Mouse (Mus musculus) hindbrain, embryonic 12.5 days (tissue): ENCODE results near the gene Klhdc4. TPM values are rescaled to one million over a fixed set of nuclear protein-coding genes. Genes with fewer than 3 reads are reported as not detected.

Experiments used
- ATAC-seq: fragments of 200-750 bp; cut with Nextera tagmentation; 2 replicates; pipeline ENCODE4 v1.8.0; 2017; ENCODE audit warnings: moderate TSS enrichment; ENCODE audit not compliant: low FRiP score
- H3K27ac ChIP-seq: fragments of 300-500 bp; sonication (generic); 2 replicates; pipeline ENCODE4 v1.5.1; 2016; ENCODE audit warnings: mild to moderate bottlenecking
- H3K27me3 ChIP-seq: fragments of 300-500 bp; sonication (generic); 2 replicates; pipeline ENCODE4 v1.6.1; 2016; ENCODE audit warnings: mild to moderate bottlenecking
- H3K36me3 ChIP-seq: fragments of 300-500 bp; sonication (generic); 2 replicates; pipeline ENCODE4 v1.6.1; 2016; ENCODE audit warnings: mild to moderate bottlenecking
- H3K4me1 ChIP-seq: fragments of 300-500 bp; sonication (generic); 2 replicates; pipeline ENCODE4 v1.6.1; 2016
- H3K4me2 ChIP-seq: fragments of 300-500 bp; sonication (generic); replicated peaks from 2 replicates; pipeline ENCODE4 v1.6.1; 2016; ENCODE audit warnings: mild to moderate bottlenecking
- H3K4me3 ChIP-seq: fragments of 300-500 bp; sonication (generic); 2 replicates; pipeline ENCODE4 v1.5.1; 2016; ENCODE audit warnings: mild to moderate bottlenecking
- H3K9ac ChIP-seq: fragments of 300-500 bp; sonication (generic); 2 replicates; pipeline ENCODE4 v1.6.1; 2016; ENCODE audit warnings: mild to moderate bottlenecking, moderate library complexity
- H3K9me3 ChIP-seq: fragments of 300-500 bp; sonication (generic); replicated peaks from 2 replicates; pipeline ENCODE4 v1.6.1; 2016; ENCODE audit warnings: mild to moderate bottlenecking
- WGBS: fragments of 180-500 bp; shearing (Covaris S2); methylation state at CpG from one replicate; pipeline ENCODE4 v1.1.7; 2016; 5-methylcytosine and 5-hydroxymethylcytosine counted together
- polyA plus RNA-seq: library from polyadenylated mRNA; unstranded; fragments of >200 nt; fragmentation: Nextera tagmentation; extraction: Ambion mirVana; gene quantifications from 2 replicates; pipeline ENCODE4 v1.2.1, GENCODE M21; 2016

Klhdc4 gene
- polyA plus RNA-seq, 1 experiment from 2014 or later: 43.0 TPM

DNA sequence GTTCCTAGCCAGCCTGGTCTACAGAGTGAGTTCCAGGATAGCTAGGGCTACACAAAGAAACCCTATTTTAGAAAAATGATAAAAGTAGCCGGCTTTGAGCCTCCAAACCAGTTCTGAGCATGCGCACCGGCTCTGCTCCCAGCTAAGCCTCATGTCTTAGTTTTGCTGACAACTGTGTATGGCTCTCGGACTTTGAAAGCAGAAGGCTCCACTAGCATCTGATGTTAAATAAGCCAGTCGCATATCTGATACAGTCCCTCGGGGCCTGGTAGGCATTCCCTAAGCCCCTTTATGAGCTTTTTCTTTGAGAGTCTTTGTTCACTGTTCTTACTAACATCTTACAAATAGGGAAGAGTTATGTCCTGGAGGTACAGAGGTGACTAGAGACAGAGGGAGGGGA is 18.6 kb upstream of the Klhdc4 start:
- no peak overlapping the region for H3K4me3 ChIP-seq
- H3K4me1 ChIP-seq: peaks cover 14% of the 10 kb centered on the region
- H3K36me3 ChIP-seq: no peaks in the 10 kb centered on the region
- no peak overlapping the region for H3K9ac ChIP-seq
- no peak overlapping the region for H3K4me2 ChIP-seq
- peaks cover 7% of the 10 kb centered on the region for H3K27me3 ChIP-seq
- H3K9me3 ChIP-seq: no peaks in the 10 kb centered on the region
- WGBS: 83% methylated on average over 6 of the region's 6 CpGs
- ATAC-seq: no peak
- no peak overlapping the region for H3K27ac ChIP-seq

DNA sequence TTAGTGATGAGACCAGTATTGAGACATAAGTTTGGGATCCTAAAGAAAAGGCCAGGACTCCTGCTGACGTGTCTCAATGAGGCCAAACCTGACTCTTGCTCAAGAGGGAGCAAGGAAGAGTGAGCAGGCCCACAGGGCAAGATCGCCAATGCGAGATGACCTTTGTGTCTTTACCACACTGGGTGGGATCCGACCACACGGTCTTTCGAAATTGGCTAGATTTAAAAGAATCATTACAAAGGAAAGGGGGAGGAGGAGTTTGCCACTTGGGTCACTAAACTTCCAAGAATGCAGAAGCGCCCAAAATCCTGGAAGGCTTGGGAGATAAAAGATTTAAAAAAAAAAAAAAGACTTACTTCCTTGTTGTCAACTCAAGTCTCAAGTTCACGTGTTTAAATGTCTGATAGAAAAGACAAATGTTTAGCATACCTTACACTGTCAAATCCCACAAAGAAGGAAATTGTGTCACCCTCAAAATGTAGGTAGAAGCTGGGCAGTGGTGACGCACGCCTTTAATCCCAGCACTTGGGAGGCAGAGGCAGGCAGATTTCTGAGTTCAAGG is 18.0 kb upstream of the Klhdc4 start:
- Histone ChIP-seq H3K27me3 (peaks cover 7% of the 10 kb centered on the region), H3K4me3 (no peak overlapping the region), H3K27ac (no peak overlapping the region), H3K9me3 (no peaks in the 10 kb centered on the region), H3K9ac (no peak overlapping the region), H3K36me3 (no peaks in the 10 kb centered on the region), H3K4me2 (no peak overlapping the region), H3K4me1 (peaks cover 14% of the 10 kb centered on the region)
- WGBS: 72% methylated on average over 10 of the region's 10 CpGs
- ATAC-seq: no peak

DNA sequence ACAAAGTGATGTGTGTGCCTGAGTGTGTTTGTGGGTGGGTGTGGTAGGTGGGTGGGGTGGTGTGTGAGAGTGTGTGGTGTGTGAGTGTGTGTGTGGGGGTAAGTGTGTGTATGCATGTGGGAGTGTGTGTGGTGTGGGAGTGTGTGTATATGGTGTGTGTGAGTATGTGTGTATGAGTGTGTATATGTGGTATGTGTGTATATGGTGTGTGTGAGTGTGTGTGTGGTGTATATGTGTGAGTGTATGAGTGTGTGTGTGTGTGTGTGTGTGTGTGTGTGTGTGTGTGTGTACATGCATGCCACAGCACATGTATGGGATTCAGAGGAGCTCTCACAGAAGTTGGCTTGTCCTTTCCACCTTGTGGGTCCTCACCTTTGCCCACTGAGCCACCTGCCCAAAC is 17.4 kb upstream of the Klhdc4 start:
- Histone ChIP-seq H3K9me3 (no peaks in the 10 kb centered on the region), H3K36me3 (no peaks in the 10 kb centered on the region), H3K4me2 (no peak overlapping the region), H3K27me3 (peaks cover 3% of the 10 kb centered on the region), H3K27ac (no peak overlapping the region), H3K4me3 (no peak overlapping the region), H3K9ac (no peak overlapping the region), H3K4me1 (peaks cover 14% of the 10 kb centered on the region)
- ATAC-seq: no peak

DNA sequence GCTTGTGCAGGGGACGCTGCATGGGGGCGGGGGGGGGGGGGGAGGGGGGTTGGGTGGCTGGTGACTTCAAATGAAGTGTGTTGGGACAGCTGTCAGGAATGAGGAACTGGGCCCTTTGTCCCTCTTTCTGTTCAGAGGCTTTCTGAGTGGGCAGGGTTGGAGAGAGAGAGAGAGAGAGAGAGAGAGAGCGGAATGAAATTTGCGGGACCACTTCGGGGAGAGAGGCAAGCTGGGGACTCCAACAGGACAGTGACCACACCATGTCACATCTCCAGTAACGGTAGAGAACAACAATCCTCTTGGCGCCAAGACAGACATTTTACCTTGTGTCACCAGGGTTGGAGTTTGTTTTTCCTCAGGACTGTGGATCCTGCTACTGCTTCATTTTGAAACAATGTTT is 15.4 kb upstream of the Klhdc4 start:
- no peaks in the 10 kb centered on the region for H3K27me3 ChIP-seq
- no peak for ATAC-seq
- 48% methylated on average over 5 of the region's 7 CpGs for WGBS
- H3K9me3 ChIP-seq: no peaks in the 10 kb centered on the region
- no peaks in the 10 kb centered on the region for H3K36me3 ChIP-seq
- no peaks in the 10 kb centered on the region for H3K4me1 ChIP-seq
- no peak overlapping the region for H3K27ac ChIP-seq
- H3K9ac ChIP-seq: no peak overlapping the region
- no peak overlapping the region for H3K4me2 ChIP-seq
- H3K4me3 ChIP-seq: no peak overlapping the region

DNA sequence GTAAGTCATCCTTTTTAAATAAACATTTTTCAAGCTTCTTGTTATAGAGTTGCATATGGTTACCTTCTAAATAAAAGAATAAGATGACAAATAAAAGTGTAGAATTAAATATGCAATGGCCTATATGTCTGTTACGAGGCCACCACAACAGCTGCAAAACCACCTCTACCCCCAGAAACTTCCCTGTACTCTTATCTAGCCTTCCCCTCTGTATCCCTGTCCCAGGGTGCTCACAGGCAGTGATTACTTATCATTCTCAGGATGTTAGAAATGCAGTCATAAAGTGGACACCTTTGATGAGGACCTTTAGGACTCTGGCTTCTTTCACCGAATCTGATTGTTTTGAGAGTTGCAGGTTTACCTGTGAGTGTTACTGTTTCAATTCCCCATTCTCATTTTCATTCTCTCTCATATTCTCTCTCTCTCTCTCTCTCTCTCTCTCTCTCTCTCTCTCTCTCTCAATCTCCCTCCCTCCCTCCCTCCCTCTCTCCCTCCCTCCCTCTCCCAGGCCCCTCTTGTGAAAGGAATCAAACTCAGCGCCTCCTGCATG is 13.9 kb upstream of the Klhdc4 start:
- 84% methylated on average over 3 of the region's 3 CpGs for WGBS
- Histone ChIP-seq H3K9me3 (no peaks in the 10 kb centered on the region), H3K9ac (no peak overlapping the region), H3K27me3 (no peaks in the 10 kb centered on the region), H3K27ac (no peak overlapping the region), H3K4me3 (no peak overlapping the region), H3K4me2 (no peak overlapping the region), H3K36me3 (no peaks in the 10 kb centered on the region), H3K4me1 (no peaks in the 10 kb centered on the region)
- no peak for ATAC-seq

DNA sequence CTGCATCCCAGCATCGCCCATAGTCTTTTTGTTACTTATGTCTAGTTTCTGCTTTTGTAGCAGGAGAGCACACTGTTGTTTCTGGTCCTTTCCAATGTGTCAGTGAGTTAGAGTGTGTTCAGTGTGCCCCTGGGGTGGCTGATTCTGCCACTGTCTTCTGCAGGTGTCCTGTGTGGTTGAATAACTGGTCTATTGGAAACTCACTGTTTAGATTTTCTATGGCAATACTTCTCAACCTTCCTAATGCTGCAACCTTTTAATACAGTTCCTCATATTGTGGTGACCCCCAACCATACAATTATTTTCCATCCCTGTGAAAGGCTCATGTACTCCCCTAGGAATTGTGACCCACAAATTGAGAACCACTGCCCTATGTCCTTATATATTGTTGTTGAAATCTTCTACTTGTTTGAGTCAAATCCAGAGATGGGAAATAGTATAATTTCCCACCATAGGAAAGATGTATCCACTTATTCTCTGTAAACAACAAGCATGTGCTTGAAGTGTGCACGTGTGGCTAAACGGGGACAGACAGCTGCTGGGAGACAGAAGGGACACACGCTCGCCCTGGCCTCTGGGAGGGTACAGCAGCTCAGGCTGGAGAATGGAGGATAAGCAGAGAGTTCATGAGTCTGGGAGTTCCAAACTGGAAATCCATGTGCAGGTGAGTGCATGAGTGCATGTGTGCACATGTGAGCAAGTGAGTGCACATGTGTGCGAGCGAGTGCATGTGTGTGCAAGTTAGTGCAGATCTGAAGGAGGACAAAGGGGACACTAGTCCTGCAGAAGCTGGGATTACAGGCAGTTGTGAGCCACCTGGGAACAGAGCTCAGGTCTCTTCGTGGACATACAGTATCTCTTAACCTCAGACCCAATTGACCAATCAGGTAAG is 12.9 kb upstream of the Klhdc4 start:
- no peaks in the 10 kb centered on the region for H3K4me1 ChIP-seq
- no peak overlapping the region for H3K27ac ChIP-seq
- no peaks in the 10 kb centered on the region for H3K27me3 ChIP-seq
- 88% methylated on average over 8 of the region's 8 CpGs for WGBS
- H3K4me3 ChIP-seq: no peak overlapping the region
- no peak for ATAC-seq
- H3K36me3 ChIP-seq: no peaks in the 10 kb centered on the region
- no peaks in the 10 kb centered on the region for H3K9me3 ChIP-seq
- no peak overlapping the region for H3K4me2 ChIP-seq
- no peak overlapping the region for H3K9ac ChIP-seq

DNA sequence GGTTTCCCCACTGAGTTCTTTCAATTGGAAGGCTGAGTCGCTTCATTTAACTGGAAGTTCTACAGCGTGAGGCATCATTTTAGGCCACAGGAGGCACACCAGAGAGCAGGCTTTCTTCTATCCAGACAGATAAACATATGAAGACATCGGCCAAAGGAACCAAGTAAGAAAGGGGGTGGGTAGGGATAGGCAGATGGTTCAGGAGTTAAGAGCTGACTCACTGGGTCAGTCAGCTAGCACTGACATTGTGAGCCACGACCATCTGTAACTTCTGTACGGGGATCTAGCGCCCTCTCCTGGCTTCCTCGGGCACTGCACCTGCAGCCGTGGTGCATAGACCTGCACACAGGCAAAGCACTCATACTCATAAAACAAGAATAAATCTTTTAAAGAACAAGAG is 11.9 kb upstream of the Klhdc4 start:
- Histone ChIP-seq H3K4me3 (no peak overlapping the region), H3K4me1 (no peaks in the 10 kb centered on the region), H3K4me2 (no peak overlapping the region), H3K9ac (no peak overlapping the region), H3K27me3 (no peaks in the 10 kb centered on the region), H3K27ac (no peak overlapping the region), H3K36me3 (no peaks in the 10 kb centered on the region), H3K9me3 (no peaks in the 10 kb centered on the region)
- ATAC-seq: peak; percentile 43; the same call in 1 of the 2 replicates
- WGBS: 47% methylated on average over 8 of the region's 8 CpGs

DNA sequence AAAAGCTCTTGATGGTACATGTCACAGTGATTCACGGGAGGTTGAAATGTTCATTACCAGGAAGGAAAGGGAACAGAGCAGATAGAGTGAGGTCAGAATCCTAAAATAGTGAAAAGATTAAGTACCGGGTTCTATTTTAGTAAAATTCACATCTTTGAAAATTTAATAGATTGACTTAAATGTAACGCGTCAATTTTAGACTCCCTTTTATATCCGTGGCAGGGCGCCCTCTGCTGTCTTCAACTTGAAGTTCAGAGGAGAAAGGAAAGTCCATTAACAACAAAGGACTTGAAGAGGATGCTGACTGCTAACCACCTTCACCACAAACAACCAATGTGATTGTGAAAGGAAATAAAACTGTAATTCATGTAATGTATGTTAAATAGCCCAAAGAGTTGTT is 3.1 kb upstream of the Klhdc4 start:
- no peak overlapping the region for H3K27ac ChIP-seq
- no peak overlapping the region for H3K4me3 ChIP-seq
- peaks cover 8% of the 10 kb centered on the region; the same call in 1 of the 2 replicates for H3K27me3 ChIP-seq
- 24% methylated on average over 6 of the region's 6 CpGs for WGBS
- no peaks in the 10 kb centered on the region for H3K9me3 ChIP-seq
- no peak overlapping the region for H3K9ac ChIP-seq
- no peaks in the 10 kb centered on the region for H3K36me3 ChIP-seq
- H3K4me2 ChIP-seq: no peak overlapping the region
- peaks cover 17% of the 10 kb centered on the region for H3K4me1 ChIP-seq
- ATAC-seq: no peak

DNA sequence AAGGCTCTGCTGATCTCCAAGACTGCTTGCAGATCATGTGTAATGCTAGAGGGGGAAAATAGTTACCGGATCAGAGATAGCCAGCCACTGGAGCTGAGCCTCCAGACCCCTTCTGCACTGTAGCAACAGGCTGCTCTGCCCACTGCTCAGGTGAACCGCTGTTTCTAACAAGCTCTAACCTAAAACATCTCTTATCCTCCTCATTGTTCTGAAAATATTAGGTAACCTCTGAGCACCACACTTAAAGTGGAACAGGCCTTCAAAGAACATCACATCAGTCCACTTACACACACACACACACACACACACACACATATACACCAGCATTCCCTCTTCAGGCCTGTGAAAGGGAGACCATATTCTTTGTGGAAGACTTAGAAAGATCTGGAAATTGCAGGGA is 2.7 kb upstream of the Klhdc4 start:
- no peak overlapping the region for H3K4me3 ChIP-seq
- no peaks in the 10 kb centered on the region for H3K9me3 ChIP-seq
- no peak overlapping the region for H3K4me2 ChIP-seq
- H3K27ac ChIP-seq: no peak overlapping the region
- H3K9ac ChIP-seq: no peak overlapping the region
- 78% methylated on average over 2 of the region's 2 CpGs for WGBS
- H3K27me3 ChIP-seq: peaks cover 8% of the 10 kb centered on the region; the same call in 1 of the 2 replicates
- H3K36me3 ChIP-seq: no peaks in the 10 kb centered on the region
- ATAC-seq: no peak
- H3K4me1 ChIP-seq: peaks cover 17% of the 10 kb centered on the region

DNA sequence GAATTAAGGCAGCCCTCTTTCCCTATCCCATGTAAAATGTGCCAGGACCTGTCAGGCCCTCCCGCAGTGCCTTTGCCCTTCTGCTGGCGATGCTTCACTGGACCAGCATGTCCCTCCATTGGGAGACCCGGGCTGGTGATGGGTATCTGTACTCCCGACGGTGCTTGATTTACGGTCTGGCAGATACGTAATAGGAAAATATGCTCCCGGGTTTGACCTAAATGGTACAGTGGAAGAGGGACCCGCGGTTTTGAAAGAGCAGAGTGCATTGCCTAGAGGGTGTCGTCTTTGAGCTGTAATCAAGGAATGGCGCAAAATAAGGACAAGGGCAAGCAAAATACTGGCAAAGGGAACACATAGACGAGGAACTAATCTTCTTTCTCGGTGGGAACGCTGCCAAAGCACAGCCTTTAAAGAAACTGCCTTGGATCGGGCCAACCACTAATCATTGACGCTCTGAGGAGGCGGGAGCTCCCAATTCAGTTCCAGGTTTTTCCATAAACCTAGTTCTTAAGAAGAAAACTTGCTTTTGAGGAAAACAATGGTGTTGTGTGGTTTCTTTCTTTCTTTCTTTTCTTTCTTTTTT is 501 bp upstream of the Klhdc4 start:
- Histone ChIP-seq H3K4me2 (peak overlapping the region; percentile 91), H3K9ac (peak overlapping the region; percentile 87), H3K27me3 (peaks cover 8% of the 10 kb centered on the region; the same call in 1 of the 2 replicates), H3K36me3 (no peaks in the 10 kb centered on the region), H3K27ac (peak overlapping the region; percentile 52; the same call in 1 of the 2 replicates), H3K9me3 (no peaks in the 10 kb centered on the region), H3K4me1 (peaks cover 17% of the 10 kb centered on the region), H3K4me3 (peak overlapping the region; percentile 96)
- peak; percentile 83; the same call in 1 of the 2 replicates for ATAC-seq
- WGBS: 21% methylated on average over 18 of the region's 18 CpGs

DNA sequence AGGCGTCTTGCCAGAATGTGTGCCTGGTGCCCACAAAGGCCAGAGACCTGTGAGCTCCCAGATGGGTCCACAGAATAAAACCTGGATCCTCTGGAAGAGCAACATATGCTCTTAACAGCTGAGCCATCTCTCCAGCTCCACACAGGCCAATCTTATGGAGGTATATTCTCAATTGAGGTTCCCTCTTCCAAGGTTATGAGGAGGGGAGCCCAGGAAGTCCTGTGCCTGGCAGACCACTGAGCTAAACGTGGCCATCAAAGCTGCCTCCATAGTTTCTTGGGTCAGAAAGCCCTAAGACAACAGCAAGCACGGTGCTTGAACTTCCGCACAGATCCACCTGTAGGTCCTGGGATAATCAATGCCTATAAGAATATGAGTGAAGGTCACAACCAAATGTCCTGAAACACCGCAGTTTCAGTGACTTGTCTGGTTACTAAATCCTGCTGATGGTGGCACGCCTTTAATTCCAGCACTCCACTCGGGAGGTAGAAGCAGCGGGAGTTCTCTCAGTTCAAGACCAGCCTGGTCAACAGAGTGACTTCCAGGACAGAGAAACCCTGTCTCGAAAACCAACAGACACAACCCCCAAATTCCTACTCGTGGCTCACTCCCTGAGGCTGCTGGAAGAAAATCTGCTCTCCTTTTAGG is 869 bp downstream of the Klhdc4 start:
- peak overlapping the region; percentile 87 for H3K9ac ChIP-seq
- H3K27me3 ChIP-seq: peaks cover 8% of the 10 kb centered on the region; the same call in 1 of the 2 replicates
- H3K9me3 ChIP-seq: no peaks in the 10 kb centered on the region
- WGBS: 35% methylated on average over 10 of the region's 10 CpGs
- H3K36me3 ChIP-seq: no peaks in the 10 kb centered on the region
- H3K27ac ChIP-seq: no peak overlapping the region
- ATAC-seq: no peak
- H3K4me1 ChIP-seq: peaks cover 17% of the 10 kb centered on the region
- peak overlapping the region; percentile 96 for H3K4me3 ChIP-seq
- H3K4me2 ChIP-seq: peak overlapping the region; percentile 91

DNA sequence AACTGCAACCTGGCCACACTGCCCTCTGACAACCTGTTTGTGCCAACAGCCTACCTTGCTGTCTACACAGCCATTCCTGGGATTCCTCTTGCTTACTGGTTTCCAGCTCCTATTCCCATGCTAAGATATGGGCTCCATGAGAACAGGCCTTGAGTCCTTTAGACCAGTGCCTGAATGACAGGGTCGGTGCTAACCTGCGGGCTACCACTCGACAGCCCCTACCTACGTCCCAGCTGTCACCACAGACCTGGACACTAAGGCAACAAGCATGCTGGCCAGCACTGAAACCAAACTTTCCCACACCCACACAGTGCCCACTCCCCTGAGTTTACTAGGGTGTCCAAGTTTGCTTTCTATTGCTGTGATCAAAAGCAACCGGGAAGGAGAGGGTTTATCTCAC is 1.6 kb downstream of the Klhdc4 start:
- Histone ChIP-seq H3K4me2 (peak overlapping the region; percentile 91), H3K9me3 (no peaks in the 10 kb centered on the region), H3K9ac (no peak overlapping the region), H3K4me3 (no peak overlapping the region), H3K27me3 (peaks cover 8% of the 10 kb centered on the region; the same call in 1 of the 2 replicates), H3K36me3 (no peaks in the 10 kb centered on the region), H3K27ac (no peak overlapping the region), H3K4me1 (peaks cover 17% of the 10 kb centered on the region)
- ATAC-seq: no peak
- 95% methylated on average over 5 of the region's 5 CpGs for WGBS
